Mouse (Mus musculus) lung, postnatal 25 days (tissue): ENCODE measurements around the gene St14.
A peak's percentile ranks its signal among the peaks of the same experiment; 100 is the strongest.
"Not testable (repeated sequence)": the region's sequence is repeated elsewhere in the genome, so short reads cannot be mapped to it uniquely, and the experiment has no call there.

Source experiments
- DNase-seq: peaks from one replicate; pipeline ENCODE4 v3.0.0; 2022; ENCODE audit warnings: low spot score

Gene St14

DNA sequence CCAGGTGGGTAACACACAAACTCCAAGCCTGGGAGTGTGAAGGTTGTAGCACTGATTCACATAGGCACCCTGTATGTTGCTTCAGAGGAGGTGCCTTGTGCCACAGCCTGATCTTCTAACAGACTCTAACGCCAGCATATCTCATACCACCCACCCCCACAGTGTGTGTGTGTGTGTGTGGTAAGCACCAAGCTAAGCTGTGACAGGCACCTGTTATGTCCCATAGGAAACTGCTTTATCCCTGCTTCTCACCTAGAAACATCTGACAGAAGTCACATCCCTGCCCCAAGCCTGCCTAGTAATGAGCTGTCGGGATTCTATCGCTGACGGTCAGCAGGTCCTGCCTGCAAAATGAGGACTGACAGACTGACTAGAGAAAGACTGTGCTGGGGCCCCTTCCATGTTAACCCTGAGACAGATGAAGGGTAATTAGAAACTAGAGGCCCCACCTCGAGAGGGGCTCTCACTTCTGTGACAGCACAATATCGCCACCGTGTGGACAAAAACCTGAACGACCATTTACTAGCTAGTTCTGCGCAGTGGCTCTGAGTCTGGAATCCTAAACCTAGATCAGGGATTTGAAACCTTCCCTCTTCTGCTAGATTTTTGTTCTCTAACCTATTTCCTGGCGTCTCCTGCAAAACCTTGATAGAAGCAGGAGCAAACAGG lies 45.4 kb downstream of the St14 start:
- DNase-seq, result peak; percentile 56

GRCm38 (mm10) chr9:31085556-31085955 lies 46.1 kb downstream of the St14 start:
- DNase-seq, result no peak

GRCm38 (mm10) chr9:31082771-31083170 lies 48.9 kb downstream of the St14 start:
- no peak for DNase-seq

- peak; percentile 75 for DNase-seq
These were observed 49.5 kb downstream of the St14 start for GRCm38 (mm10) chr9:31082054-31082666.

GRCm38 (mm10) chr9:31080726-31081125 lies 50.9 kb downstream of the St14 start:
- no peak for DNase-seq

DNA sequence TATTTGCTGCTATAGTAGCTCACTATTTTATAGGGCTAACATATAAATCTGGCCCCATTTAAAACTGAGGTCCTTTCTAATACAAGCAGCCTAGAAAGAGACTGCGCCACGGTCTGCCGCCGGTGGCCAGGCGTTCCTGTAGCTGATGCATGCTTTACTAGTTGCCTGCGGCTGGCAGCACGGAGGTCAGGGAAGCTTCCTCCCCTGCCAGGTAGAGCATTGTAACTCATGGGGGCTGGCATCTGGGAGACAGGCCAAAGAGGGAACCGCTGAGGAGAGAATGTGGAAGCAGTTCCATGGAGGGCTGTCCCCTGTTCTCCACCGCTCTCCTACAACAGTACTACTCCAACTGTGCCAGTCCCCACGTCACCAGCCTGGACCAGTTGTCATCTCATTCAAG lies 56.8 kb downstream of the St14 start:
- no peak for DNase-seq

DNA sequence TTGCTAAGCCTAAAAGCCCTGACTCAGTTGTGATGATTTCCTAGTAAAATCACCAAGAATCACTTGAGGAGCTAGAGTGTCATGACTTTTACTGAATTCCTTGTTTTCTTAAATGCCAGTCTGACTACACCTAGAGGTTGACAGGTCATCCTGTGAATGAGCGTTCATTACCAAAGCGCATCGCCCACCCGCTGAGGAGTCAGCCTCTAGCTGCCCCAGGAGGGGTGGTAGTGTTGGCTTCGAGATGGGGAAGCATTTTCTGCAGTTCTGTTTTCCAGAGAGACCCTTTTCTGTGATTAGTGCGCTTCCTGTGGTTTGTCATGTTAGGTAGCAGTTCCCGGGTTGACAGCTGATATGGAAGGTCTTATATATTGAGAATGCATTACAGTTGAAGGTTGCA lies 57.9 kb downstream of the St14 start:
- DNase-seq, result no peak

- DNase-seq, result no peak
These were observed 59.4 kb downstream of the St14 start for GRCm38 (mm10) chr9:31072256-31072655.

DNA sequence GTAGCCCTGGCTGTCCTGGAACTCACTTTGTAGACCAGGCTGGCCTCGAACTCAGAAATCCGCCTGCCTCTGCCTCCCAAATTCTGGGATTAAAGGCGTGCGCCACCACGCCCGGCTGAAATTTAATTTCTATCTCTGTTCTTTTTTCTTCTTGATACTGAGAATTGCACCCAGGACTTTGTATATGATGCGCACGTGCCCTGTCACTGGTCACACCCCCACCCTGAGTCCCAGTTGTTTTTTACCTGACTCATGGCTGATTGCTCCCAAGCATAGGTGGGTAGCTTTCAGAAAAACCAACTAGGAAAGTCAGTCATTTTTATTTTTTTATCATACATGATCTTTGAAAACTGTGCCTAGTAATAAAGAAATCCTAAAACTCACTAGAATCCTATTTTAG lies 60.9 kb downstream of the St14 start:
- no peak for DNase-seq

GRCm38 (mm10) chr9:31058723-31059122 lies 72.9 kb downstream of the St14 start:
- DNase-seq, result no peak

- not testable (repeated sequence) for DNase-seq
These were observed 80.1 kb downstream of the St14 start for GRCm38 (mm10) chr9:31051509-31051908.

DNA sequence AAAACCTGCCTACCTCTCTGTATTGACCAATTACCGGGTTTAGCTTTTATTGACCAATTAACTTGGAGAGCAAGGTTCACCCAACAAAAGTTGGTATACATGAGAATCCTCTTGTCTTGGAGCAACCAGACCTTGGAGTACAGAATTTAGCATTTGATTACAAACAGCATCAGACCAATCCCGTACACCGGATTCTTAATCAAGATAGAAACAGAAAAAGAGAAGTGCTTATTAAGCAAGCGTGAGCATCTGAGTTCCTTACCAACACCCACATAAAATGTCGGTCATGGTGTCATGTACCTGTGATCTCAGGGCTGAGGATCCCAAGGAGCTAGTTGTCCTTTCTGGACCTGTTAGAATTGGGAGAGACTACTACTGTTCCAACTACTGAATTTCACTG lies 81.4 kb downstream of the St14 start:
- no peak for DNase-seq
